Mouse (Mus musculus) ovary, postnatal 14 days (tissue): ENCODE data around the gene Krtap17-1.

ENCODE experiments used
- DNase-seq: peaks from one replicate; pipeline ENCODE4 v3.0.0; 2022; ENCODE audit warnings: low spot score

The Krtap17-1 gene

DNA sequence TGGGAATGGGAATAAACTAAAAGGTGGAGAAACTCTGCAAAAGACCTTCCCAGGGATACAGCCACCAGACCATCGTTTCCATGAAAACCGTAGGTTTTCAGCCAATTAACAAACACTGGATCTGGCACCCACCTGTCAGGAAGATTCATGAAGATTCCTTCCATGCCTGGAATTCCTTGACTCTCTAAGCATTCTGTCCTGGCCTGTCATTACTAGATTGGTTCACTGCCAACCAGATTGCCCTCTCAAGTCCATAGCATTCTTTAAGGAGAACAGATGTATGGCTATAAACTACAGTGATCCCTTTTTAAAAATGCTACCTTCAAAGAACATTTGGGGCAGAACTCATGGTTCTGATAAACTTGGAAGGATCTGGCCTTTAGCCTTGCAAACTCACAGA lies 27.8 kb downstream of the Krtap17-1 start:
- DNase-seq: no peak

DNA sequence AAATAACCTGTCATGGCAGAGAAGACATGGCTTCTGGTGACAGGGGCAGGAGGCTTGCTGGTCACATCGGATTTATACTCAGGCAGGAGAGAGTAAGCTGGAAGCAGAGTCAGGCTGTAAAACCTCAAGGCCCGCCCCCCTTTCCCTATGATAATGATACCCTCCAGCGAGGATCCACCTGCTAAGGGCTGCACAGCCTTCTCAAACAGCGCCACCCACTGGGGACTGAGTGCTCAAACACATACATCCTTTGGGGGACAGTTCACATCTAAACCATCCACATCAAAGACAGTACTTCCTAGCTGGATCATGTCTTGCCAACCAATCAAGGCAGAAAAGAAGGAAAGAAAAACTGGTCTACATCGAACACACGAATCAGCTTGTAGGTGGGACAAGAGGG lies 29.6 kb downstream of the Krtap17-1 start:
- no peak for DNase-seq

- DNase-seq: no peak
Observed at GRCm38 (mm10) chr11:99948175-99948574, 45.6 kb downstream of the Krtap17-1 start, which contains the start of gene Krtap9-5. Gene Krtap9-5, plus strand, starts transcription at chr11:99948475.
